Mouse (Mus musculus): ENCODE measurements around the gene Alox8. TPM values are rescaled to one million over a fixed set of nuclear protein-coding genes. Genes with fewer than 3 reads are reported as not detected.

The Alox8 gene
- polyA plus RNA-seq, 1 experiment from 2014 or later, result 0.11 TPM

DNA sequence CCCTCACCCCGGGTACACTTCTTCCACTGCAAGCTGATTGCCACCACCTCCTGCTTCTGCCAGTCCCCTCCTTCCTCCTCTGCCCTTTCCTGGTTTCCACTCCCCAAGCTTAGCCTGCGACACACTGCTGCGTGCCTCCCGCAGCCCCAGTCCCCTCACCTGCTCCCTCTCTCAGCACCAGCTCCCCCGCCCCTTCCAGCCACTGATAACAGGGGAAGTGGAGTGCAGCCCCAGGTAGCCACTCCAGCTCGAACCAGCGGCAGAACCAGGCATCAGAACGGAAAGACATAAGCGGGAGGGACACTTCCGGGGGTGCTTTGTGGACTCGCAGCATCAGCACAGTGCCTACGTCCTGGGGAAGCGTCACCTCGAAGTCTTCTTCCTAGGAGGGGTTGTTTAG, 449 bp downstream of the Alox8 start:
- DNase-seq (ENCODE audit: low spot score), result peak; percentile 45
- Histone ChIP-seq H3K27me3 (ENCODE audit: control insufficient read depth, insufficient read depth, low read length) (peaks cover 19% of the 10 kb centered on the region), H3K27ac (ENCODE audit: low read depth, low read length) (no peak overlapping the region), H3K4me3 (ENCODE audit: low read depth, low read length) (peak overlapping the region; percentile 15; the same call in 1 of the 2 replicates), H3K9me3 (ENCODE audit: control insufficient read depth, low read length) (no peaks in the 10 kb centered on the region), H3K4me2 (ENCODE audit: low read depth, low read length, severe bottlenecking) (peak overlapping the region; percentile 37; the same call in 1 of the 2 replicates), H3K36me3 (ENCODE audit: control insufficient read depth, insufficient read depth, low read length) (no peaks in the 10 kb centered on the region), H3K9ac (ENCODE audit: low read length) (peak overlapping the region; percentile 20), H3K4me1 (replicated peaks; ENCODE audit: control insufficient read depth, insufficient read depth, low read length) (0 out of 2 replicates have a peak, but pooled peaks cover 3% of the 10 kb centered on the region)
- 3% methylated on average over 14 of the region's 14 CpGs for WGBS
- no peak for ATAC-seq (replicated peaks; ENCODE audit: low FRiP score)

GRCm38 (mm10) chr11:69196766-69197165, 877 bp downstream of the Alox8 start:
- Histone ChIP-seq H3K27me3 (ENCODE audit: control insufficient read depth, insufficient read depth, low read length) (peaks cover 19% of the 10 kb centered on the region), H3K4me3 (ENCODE audit: low read depth, low read length) (no peak overlapping the region), H3K4me2 (ENCODE audit: low read depth, low read length, severe bottlenecking) (no peak overlapping the region), H3K27ac (ENCODE audit: low read depth, low read length) (no peak overlapping the region), H3K4me1 (replicated peaks; ENCODE audit: control insufficient read depth, insufficient read depth, low read length) (0 out of 2 replicates have a peak, but pooled peaks cover 3% of the 10 kb centered on the region), H3K9me3 (ENCODE audit: control insufficient read depth, low read length) (no peaks in the 10 kb centered on the region), H3K36me3 (ENCODE audit: control insufficient read depth, insufficient read depth, low read length) (no peaks in the 10 kb centered on the region), H3K9ac (ENCODE audit: low read length) (no peak overlapping the region)
- 13% methylated on average over 5 of the region's 5 CpGs for WGBS
- ATAC-seq (replicated peaks; ENCODE audit: low FRiP score) (no peak), DNase-seq (ENCODE audit: low spot score) (no peak)

- peaks cover 18% of the 10 kb centered on the region for H3K27me3 ChIP-seq (ENCODE audit: control insufficient read depth, insufficient read depth, low read length)
- no peak overlapping the region for H3K4me2 ChIP-seq (ENCODE audit: low read depth, low read length, severe bottlenecking)
- no peak overlapping the region for H3K9ac ChIP-seq (ENCODE audit: low read length)
- no peaks in the 10 kb centered on the region for H3K9me3 ChIP-seq (ENCODE audit: control insufficient read depth, low read length)
- whole genome bisulfite sequencing, result 8% methylated on average over 1 of the region's 1 CpGs
- no peak overlapping the region for H3K4me3 ChIP-seq (ENCODE audit: low read depth, low read length)
- no peak overlapping the region for H3K27ac ChIP-seq (ENCODE audit: low read depth, low read length)
- no peaks in the 10 kb centered on the region for H3K36me3 ChIP-seq (ENCODE audit: control insufficient read depth, insufficient read depth, low read length)
- ATAC-seq (replicated peaks; ENCODE audit: low FRiP score), result no peak
- peak; percentile 66 for DNase-seq (ENCODE audit: low spot score)
- H3K4me1 ChIP-seq (replicated peaks; ENCODE audit: control insufficient read depth, insufficient read depth, low read length), result 0 out of 2 replicates have a peak, but pooled peaks cover 3% of the 10 kb centered on the region
These were observed 4.8 kb downstream of the Alox8 start for GRCm38 (mm10) chr11:69192840-69193239.

GRCm38 (mm10) chr11:69185936-69186335, 11.7 kb downstream of the Alox8 start:
- 84% methylated on average over 6 of the region's 6 CpGs for whole genome bisulfite sequencing
- Histone ChIP-seq H3K27ac (ENCODE audit: low read depth, low read length) (no peak overlapping the region), H3K9ac (ENCODE audit: low read length) (no peak overlapping the region)

DNA sequence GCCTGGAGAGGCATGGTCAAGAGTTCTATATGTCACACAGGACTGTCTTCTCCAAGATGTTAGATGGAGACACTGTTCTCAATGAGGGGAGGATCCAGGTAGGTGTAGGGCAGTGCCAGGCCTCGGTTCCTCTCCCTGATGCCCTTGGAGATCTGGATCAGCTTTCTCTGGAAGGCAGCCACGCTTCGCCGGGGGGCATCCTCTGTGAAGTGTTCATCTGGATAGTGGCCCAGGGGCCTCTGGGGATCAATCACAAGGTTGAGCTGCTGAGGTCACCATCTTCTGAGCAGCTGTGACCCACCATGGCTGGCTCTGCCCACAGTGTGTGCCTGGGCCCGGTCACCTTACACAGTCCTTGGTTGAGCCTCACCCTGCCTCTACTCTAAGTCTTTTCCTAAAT, 12.6 kb downstream of the Alox8 start:
- 88% methylated on average over 5 of the region's 5 CpGs for WGBS
- no peak overlapping the region for H3K27ac ChIP-seq (ENCODE audit: low read depth, low read length)

More at GRCm38 (mm10) chr11:69185936-69186335, 11.7 kb downstream of the Alox8 start:
- no peak overlapping the region for H3K4me3 ChIP-seq (ENCODE audit: low read depth, low read length)
- DNase-seq (ENCODE audit: low spot score) (peak; percentile 36), ATAC-seq (replicated peaks; ENCODE audit: low FRiP score) (no peak)
- no peaks in the 10 kb centered on the region for H3K9me3 ChIP-seq (ENCODE audit: control insufficient read depth, low read length)
- no peaks in the 10 kb centered on the region for H3K36me3 ChIP-seq (ENCODE audit: control insufficient read depth, insufficient read depth, low read length)
- H3K4me1 ChIP-seq (replicated peaks; ENCODE audit: control insufficient read depth, insufficient read depth, low read length), result no peaks in the 10 kb centered on the region
- H3K27me3 ChIP-seq (ENCODE audit: control insufficient read depth, insufficient read depth, low read length), result no peaks in the 10 kb centered on the region
- no peak overlapping the region for H3K4me2 ChIP-seq (ENCODE audit: low read depth, low read length, severe bottlenecking)

GRCm38 (mm10) chr11:69180120-69180519, 17.5 kb downstream of the Alox8 start:
- WGBS, result 79% methylated on average over 4 of the region's 4 CpGs
- H3K27me3 ChIP-seq (ENCODE audit: control insufficient read depth, insufficient read depth, low read length), result no peaks in the 10 kb centered on the region
- no peak overlapping the region for H3K4me2 ChIP-seq (ENCODE audit: low read depth, low read length, severe bottlenecking)
- no peaks in the 10 kb centered on the region for H3K4me1 ChIP-seq (replicated peaks; ENCODE audit: control insufficient read depth, insufficient read depth, low read length)
- H3K4me3 ChIP-seq (ENCODE audit: low read depth, low read length), result no peak overlapping the region
- ATAC-seq (replicated peaks; ENCODE audit: low FRiP score) (no peak), DNase-seq (ENCODE audit: low spot score) (no peak)
- no peak overlapping the region for H3K9ac ChIP-seq (ENCODE audit: low read length)
- no peak overlapping the region for H3K27ac ChIP-seq (ENCODE audit: low read depth, low read length)
- no peaks in the 10 kb centered on the region for H3K36me3 ChIP-seq (ENCODE audit: control insufficient read depth, insufficient read depth, low read length)
- H3K9me3 ChIP-seq (ENCODE audit: control insufficient read depth, low read length), result no peaks in the 10 kb centered on the region

More for the DNA sequence above, 12.6 kb downstream of the Alox8 start:
- no peak overlapping the region for H3K4me2 ChIP-seq (ENCODE audit: low read depth, low read length, severe bottlenecking)
- no peak for ATAC-seq (replicated peaks; ENCODE audit: low FRiP score)
- no peak for DNase-seq (ENCODE audit: low spot score)
- H3K27me3 ChIP-seq (ENCODE audit: control insufficient read depth, insufficient read depth, low read length), result no peaks in the 10 kb centered on the region
- H3K36me3 ChIP-seq (ENCODE audit: control insufficient read depth, insufficient read depth, low read length), result no peaks in the 10 kb centered on the region
- no peak overlapping the region for H3K4me3 ChIP-seq (ENCODE audit: low read depth, low read length)
- H3K9ac ChIP-seq (ENCODE audit: low read length), result no peak overlapping the region
- H3K4me1 ChIP-seq (replicated peaks; ENCODE audit: control insufficient read depth, insufficient read depth, low read length), result no peaks in the 10 kb centered on the region
- no peaks in the 10 kb centered on the region for H3K9me3 ChIP-seq (ENCODE audit: control insufficient read depth, low read length)

- Histone ChIP-seq H3K36me3 (ENCODE audit: control insufficient read depth, insufficient read depth, low read length) (no peaks in the 10 kb centered on the region), H3K27me3 (ENCODE audit: control insufficient read depth, insufficient read depth, low read length) (no peaks in the 10 kb centered on the region), H3K9me3 (ENCODE audit: control insufficient read depth, low read length) (no peaks in the 10 kb centered on the region), H3K4me1 (replicated peaks; ENCODE audit: control insufficient read depth, insufficient read depth, low read length) (no peaks in the 10 kb centered on the region), H3K4me2 (ENCODE audit: low read depth, low read length, severe bottlenecking) (no peak overlapping the region), H3K9ac (ENCODE audit: low read length) (no peak overlapping the region), H3K27ac (ENCODE audit: low read depth, low read length) (no peak overlapping the region), H3K4me3 (ENCODE audit: low read depth, low read length) (no peak overlapping the region)
- ATAC-seq (replicated peaks; ENCODE audit: low FRiP score), result no peak
- DNase-seq (ENCODE audit: low spot score), result no peak
- WGBS, result 49% methylated on average over 3 of the region's 3 CpGs
These were observed 18.1 kb downstream of the Alox8 start for GRCm38 (mm10) chr11:69179512-69179911.

DNA sequence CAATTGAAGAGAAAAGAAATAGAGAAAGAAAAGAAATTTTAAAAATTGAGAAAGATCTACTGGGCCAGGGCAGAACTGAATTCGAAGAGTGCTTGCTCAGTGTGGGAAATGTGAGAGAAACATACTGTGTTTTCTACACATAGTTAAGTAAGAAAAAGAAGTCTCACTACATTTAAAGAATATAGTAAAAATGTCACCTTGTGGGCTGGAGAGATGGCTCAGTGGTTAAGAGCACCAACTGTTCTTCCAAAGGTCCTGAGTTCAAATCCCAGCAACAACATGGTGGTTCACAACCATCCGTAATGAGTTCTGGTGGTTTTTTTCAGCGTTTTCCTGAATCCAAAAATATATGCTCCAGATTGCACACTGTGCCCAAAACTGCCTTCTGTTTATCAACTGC, 19.1 kb downstream of the Alox8 start:
- Histone ChIP-seq H3K4me3 (ENCODE audit: low read depth, low read length) (no peak overlapping the region), H3K27me3 (ENCODE audit: control insufficient read depth, insufficient read depth, low read length) (no peaks in the 10 kb centered on the region), H3K9me3 (ENCODE audit: control insufficient read depth, low read length) (no peaks in the 10 kb centered on the region), H3K4me2 (ENCODE audit: low read depth, low read length, severe bottlenecking) (no peak overlapping the region), H3K27ac (ENCODE audit: low read depth, low read length) (no peak overlapping the region), H3K9ac (ENCODE audit: low read length) (no peak overlapping the region), H3K36me3 (ENCODE audit: control insufficient read depth, insufficient read depth, low read length) (no peaks in the 10 kb centered on the region), H3K4me1 (replicated peaks; ENCODE audit: control insufficient read depth, insufficient read depth, low read length) (no peaks in the 10 kb centered on the region)
- DNase-seq (ENCODE audit: low spot score) (no peak), ATAC-seq (replicated peaks; ENCODE audit: low FRiP score) (no peak)
- WGBS, result 82% methylated on average over 3 of the region's 3 CpGs

DNA sequence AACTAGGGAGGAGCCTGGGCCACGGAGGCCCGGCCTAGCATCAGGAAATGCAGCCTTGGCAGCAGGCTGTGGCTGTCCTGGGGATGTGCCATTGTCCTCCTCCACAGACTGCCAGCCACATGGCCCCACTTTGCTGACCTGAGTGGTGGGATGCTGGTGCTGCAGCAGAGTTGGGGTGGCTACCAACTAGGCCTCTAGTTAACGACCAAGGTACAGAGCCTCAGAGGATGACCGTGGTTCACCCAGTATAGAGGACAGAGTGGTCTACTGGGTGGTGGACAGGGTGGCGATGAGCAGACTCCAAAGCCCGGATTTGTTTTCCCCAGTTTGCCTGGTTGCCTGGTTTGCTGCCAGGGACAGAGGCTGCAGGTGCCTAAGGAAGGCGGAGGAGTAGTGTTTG, 22.9 kb downstream of the Alox8 start:
- ATAC-seq (replicated peaks; ENCODE audit: low FRiP score), result no peak
- no peak overlapping the region for H3K4me3 ChIP-seq (ENCODE audit: low read depth, low read length)

More for the DNA sequence above, 22.9 kb downstream of the Alox8 start:
- Histone ChIP-seq H3K9me3 (ENCODE audit: control insufficient read depth, low read length) (no peaks in the 10 kb centered on the region), H3K36me3 (ENCODE audit: control insufficient read depth, insufficient read depth, low read length) (no peaks in the 10 kb centered on the region), H3K4me1 (replicated peaks; ENCODE audit: control insufficient read depth, insufficient read depth, low read length) (no peaks in the 10 kb centered on the region), H3K4me2 (ENCODE audit: low read depth, low read length, severe bottlenecking) (no peak overlapping the region), H3K9ac (ENCODE audit: low read length) (no peak overlapping the region), H3K27me3 (ENCODE audit: control insufficient read depth, insufficient read depth, low read length) (no peaks in the 10 kb centered on the region), H3K27ac (ENCODE audit: low read depth, low read length) (no peak overlapping the region)
- DNase-seq (ENCODE audit: low spot score), result no peak
- 88% methylated on average over 7 of the region's 7 CpGs for WGBS

All from forebrain, embryonic 11.5 days (tissue).